ENCODE assay signal across 8 mouse cellular contexts in the genomic region with DNA sequence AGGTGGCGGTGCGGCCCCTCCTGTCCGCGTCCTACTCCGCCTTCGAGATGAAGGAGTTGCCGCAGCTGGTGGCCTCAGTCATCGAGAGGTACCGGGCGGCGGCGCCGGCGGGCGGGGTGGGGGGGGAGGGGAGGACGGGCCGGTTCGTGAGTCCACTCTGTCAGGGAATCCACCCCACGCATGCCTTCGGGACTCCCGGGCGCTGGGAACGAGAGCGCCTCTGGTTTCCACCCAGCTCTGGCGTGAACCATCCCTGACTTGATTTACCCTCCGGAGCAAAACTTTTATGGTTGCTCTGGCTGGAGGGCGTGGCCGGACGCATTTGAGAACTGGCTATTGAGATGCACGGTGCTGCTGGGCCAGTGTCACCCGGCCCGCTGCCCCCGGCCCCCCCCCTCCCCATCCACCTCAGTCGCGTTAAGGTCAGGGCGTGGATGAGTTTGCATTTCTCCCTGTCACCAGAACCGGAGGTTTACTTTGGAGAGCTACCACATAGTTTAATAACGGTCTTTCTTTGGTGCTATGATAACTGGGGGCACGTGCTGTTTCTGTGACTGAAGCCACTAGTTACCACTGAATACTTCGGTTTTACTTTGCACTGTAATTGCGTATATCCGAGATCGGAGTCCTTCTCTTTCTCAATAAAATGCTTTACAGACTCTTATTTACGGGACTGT. TPM values are rescaled to one million over a fixed set of nuclear protein-coding genes. Genes with fewer than 3 reads are reported as not detected.
DNase-seq lines count a peak whose midpoint lies in the region; ATAC-seq and TF ChIP-seq lines count a peak whose summit lies in the region.

No protein-coding gene starts in this region.

- no peak for TF ChIP-seq POLR2A in olfactory bulb, adult 2 months (IDR thresholded peaks at IDR 0.05; ENCODE audit: insufficient read depth, low read depth, low read length)

- H3K4me2 ChIP-seq in liver, embryonic 16.5 days (ENCODE audit: low read depth, low read length): peak overlapping the region; percentile 82

- peak overlapping the region; percentile 78 for H3K9ac ChIP-seq in liver, embryonic 16.5 days (ENCODE audit: low read depth, low read length)

- H3K4me3 ChIP-seq in hindbrain, embryonic 10.5 days: peak overlapping the region; percentile 83
- H3K4me3 ChIP-seq in liver, embryonic 16.5 days (ENCODE audit: low read depth, low read length): peak overlapping the region; percentile 97
- peak overlapping the region; percentile 79 for H3K4me3 ChIP-seq in olfactory bulb, adult 2 months (ENCODE audit: insufficient read depth, low read depth, low read length)

- peaks cover 28% of the 10 kb centered on the region for H3K4me1 ChIP-seq in hindbrain, embryonic 10.5 days (replicated peaks)
- peaks cover 30% of the 10 kb centered on the region for H3K4me1 ChIP-seq in liver, embryonic 16.5 days (ENCODE audit: control insufficient read depth, low read depth, low read length)
- peaks cover 5% of the 10 kb centered on the region for H3K4me1 ChIP-seq in olfactory bulb, adult 2 months (ENCODE audit: control insufficient read depth, insufficient read depth, low read length)

- no peak for TF ChIP-seq CTCF in olfactory bulb, adult 2 months (IDR thresholded peaks at IDR 0.05; ENCODE audit: insufficient read depth, low read depth, low read length)

- H3K36me3 ChIP-seq in hindbrain, embryonic 10.5 days: peaks cover 23% of the 10 kb centered on the region
- H3K36me3 ChIP-seq in liver, embryonic 16.5 days (ENCODE audit: control insufficient read depth, insufficient read depth): peaks cover 4% of the 10 kb centered on the region; the same call in 1 of the 2 replicates

- H3K27ac ChIP-seq in hindbrain, embryonic 10.5 days: peak overlapping the region; percentile 87
- H3K27ac ChIP-seq in liver, embryonic 16.5 days (ENCODE audit: low read length): peak overlapping the region; percentile 96
- H3K27ac ChIP-seq in olfactory bulb, adult 2 months (ENCODE audit: insufficient read depth, low read depth, low read length): no peak overlapping the region

- H3K27me3 ChIP-seq in hindbrain, embryonic 10.5 days (ENCODE audit: insufficient read depth, poor library complexity, severe bottlenecking): no peaks in the 10 kb centered on the region
- H3K27me3 ChIP-seq in liver, embryonic 16.5 days (ENCODE audit: control insufficient read depth, insufficient read depth, low read depth, low read length): no peaks in the 10 kb centered on the region

- no peaks in the 10 kb centered on the region for H3K9me3 ChIP-seq in hindbrain, embryonic 10.5 days
- H3K9me3 ChIP-seq in liver, embryonic 16.5 days (replicated peaks; ENCODE audit: control insufficient read depth, low read length): no peaks in the 10 kb centered on the region

- WGBS in hindbrain, embryonic 10.5 days: 4% methylated on average over 44 of the region's 44 CpGs
- WGBS in liver, embryonic 16.5 days (ENCODE audit: insufficient replicate concordance): 2% methylated on average over 39 of the region's 44 CpGs
- WGBS in olfactory bulb, adult 2 months: 1% methylated on average over 38 of the region's 44 CpGs

- ATAC-seq in liver, embryonic 16.5 days (ENCODE audit: low read depth): peak; percentile 52

- peak; percentile 26 for DNase-seq in right cerebral cortex, postnatal 14 days
- no peak for DNase-seq in right cerebral cortex, postnatal 25 days
- DNase-seq in c-Kit-positive CD71-positive TER-119-positive erythroid progenitor cells, embryonic 14.5 days (ENCODE audit: low spot score): peak; percentile 55
- no peak for DNase-seq in hindbrain, embryonic 10.5 days (ENCODE audit: low spot score)
- DNase-seq in gastrocnemius, postnatal 4 days (ENCODE audit: low spot score in 2 of 2): no peak
- DNase-seq in gastrocnemius, postnatal 10 days: no peak

RNA-seq across cellular contexts. Expression of a gene that starts 28.5 kb away (rescaled TPM):
- polyA plus RNA-seq in hindbrain, embryonic 10.5 days (2016; fragmentation: Nextera tagmentation; extraction: Ambion mirVana): 60.7 and 64.3 TPM in 2 replicates
- 35.0 and 42.9 TPM in 2 replicates for polyA plus RNA-seq in liver, embryonic 16.5 days (2015; fragmentation: Nextera tagmentation; extraction: Ambion mirVana)
- 57.4 and 354 TPM in 2 replicates for polyA plus RNA-seq in olfactory bulb, adult 2 months (2012; ENCODE audit: insufficient read depth, insufficient read length, low replicate concordance, missing spikeins)
- 100 to 1,000 TPM; 115 to 122 TPM for total RNA-seq in gastrocnemius, postnatal 4 days (2021)
- total RNA-seq in gastrocnemius, postnatal 10 days (2021): 10 to 100 TPM; 79.7 to 99.0 TPM

RNA-seq across cellular contexts. Expression of a gene that starts 28.5 kb away (rescaled TPM):
- 34.9 and 38.3 TPM in 2 replicates for polyA plus RNA-seq in hindbrain, embryonic 10.5 days (2016; fragmentation: Nextera tagmentation; extraction: Ambion mirVana)
- polyA plus RNA-seq in liver, embryonic 16.5 days (2015; fragmentation: Nextera tagmentation; extraction: Ambion mirVana): 12.8 and 13.2 TPM in 2 replicates
- not detected in 2 replicates for polyA plus RNA-seq in olfactory bulb, adult 2 months (2012; ENCODE audit: insufficient read depth, insufficient read length, low replicate concordance, missing spikeins)
- total RNA-seq in gastrocnemius, postnatal 4 days (2021): 10 to 100 TPM; 34.8 to 39.5 TPM
- 10 to 100 TPM; 30.7 TPM for total RNA-seq in gastrocnemius, postnatal 10 days (2021)

RNA-seq across cellular contexts. Expression of a gene that starts 28.5 kb away (rescaled TPM):
- 148 and 158 TPM in 2 replicates for polyA plus RNA-seq in hindbrain, embryonic 10.5 days (2016; fragmentation: Nextera tagmentation; extraction: Ambion mirVana)
- polyA plus RNA-seq in liver, embryonic 16.5 days (2015; fragmentation: Nextera tagmentation; extraction: Ambion mirVana): 62.5 and 65.7 TPM in 2 replicates
- not detected in 2 replicates for polyA plus RNA-seq in olfactory bulb, adult 2 months (2012; ENCODE audit: insufficient read depth, insufficient read length, low replicate concordance, missing spikeins)
- 10 to 100 TPM; 42.0 to 44.0 TPM for total RNA-seq in gastrocnemius, postnatal 4 days (2021)
- 10 to 100 TPM; 44.3 to 44.9 TPM for total RNA-seq in gastrocnemius, postnatal 10 days (2021)

Comparison
In these comparisons a context has a peak if more than half of its experiments do, and no peak if none do; other contexts are left out.
1. DNase-seq: peak in right cerebral cortex, postnatal 14 days (single experiment) and c-Kit-positive CD71-positive TER-119-positive erythroid progenitor cells, embryonic 14.5 days (single experiment); none in right cerebral cortex, postnatal 25 days (single experiment), hindbrain, embryonic 10.5 days (single experiment), gastrocnemius, postnatal 4 days (0 of 2) and gastrocnemius, postnatal 10 days (single experiment).
2. RNA of a gene that starts 28.5 kb away (polyA plus RNA-seq): 148 to 158 TPM in hindbrain, embryonic 10.5 days and 62.5 to 65.7 TPM in liver, embryonic 16.5 days; not detected in olfactory bulb, adult 2 months; every median in the first group is over 10 times any median in the second.
3. Peak in every context shown above with its lines, with median percentiles within 50 percentile points of each other: H3K4me3 ChIP-seq.